Mouse (Mus musculus) CD4-positive naive resting alpha-beta T cell, adult 76 days (primary cell): ENCODE data around the gene Mr1. TPM values are rescaled to one million over a fixed set of nuclear protein-coding genes. Genes with fewer than 3 reads are reported as not detected.

ENCODE experiments used
- total RNA-seq: library from RNA; stranded (reverse); gene quantifications from one replicate; pipeline ENCODE4 v1.2.4, GENCODE M21; 2023

The Mr1 gene
- 9.4 TPM for total RNA-seq

GRCm38 (mm10) chr1:155146572-155146980 is at the start of gene Mr1:
Gene Mr1 (minus strand): TSS chr1:155146814.

GRCm38 (mm10) chr1:155158141-155158969 is 11.7 kb upstream of the Mr1 start, which contains the start of gene Stx6:
Gene Stx6 (plus strand): TSS chr1:155158715.

GRCm38 (mm10) chr1:155099280-155099848 is 47.2 kb downstream of the Mr1 start, which contains the start of gene Ier5:
Gene Ier5 (minus strand): TSS chr1:155099636.

Other genes starting within 250 kb of the Mr1 start
- gene Ier5, start 47.2 kb downstream of the Mr1 start, total RNA-seq = 121 TPM
- gene Stx6, start 11.9 kb upstream of the Mr1 start, total RNA-seq = 63.7 TPM
- gene BC034090, start 97.6 kb upstream of the Mr1 start, total RNA-seq = 0.29 TPM